Mouse (Mus musculus) CH12.LX (cell line): ENCODE data around the gene Slc44a4. TPM values are rescaled to one million over a fixed set of nuclear protein-coding genes. Genes with fewer than 3 reads are reported as not detected.

Experiments used
- DNase-seq: peaks from one replicate; pipeline ENCODE4 v3.0.0-alpha.2; 2013; ENCODE audit errors: extremely low read depth
- H3K27ac ChIP-seq: 2 replicates; pipeline ENCODE4 v1.5.1; 2012; ENCODE audit warnings: low read depth, mild to moderate bottlenecking, control low read depth, moderate library complexity; ENCODE audit not compliant: insufficient read depth
- H3K27me3 ChIP-seq: replicated peaks from 2 replicates; pipeline ENCODE3; 2012; ENCODE audit warnings: inconsistent platforms
- H3K36me3 ChIP-seq, 2 experiments: replicated peaks in 1 of 2; 2 replicates each; pipeline versions ENCODE3 to v1.6.1; 2012; ENCODE audit warnings: inconsistent platforms in 1 of 2, low read length in 1 of 2, mild to moderate bottlenecking in 1 of 2, mixed read lengths in 1 of 2, moderate library complexity in 1 of 2; ENCODE audit not compliant: control insufficient read depth in 1 of 2, insufficient read depth in 1 of 2
- H3K4me1 ChIP-seq, 2 experiments: 2 replicates each; pipeline ENCODE4 v1.6.1; 2012; ENCODE audit warnings: inconsistent platforms in 1 of 2, moderate library complexity in 1 of 2; ENCODE audit not compliant: insufficient read depth in 2 of 2, control insufficient read depth in 1 of 2
- H3K4me2 ChIP-seq: 2 replicates; pipeline ENCODE4 v1.6.1; 2012; ENCODE audit warnings: low read depth, mild to moderate bottlenecking, control low read depth; ENCODE audit not compliant: poor library complexity, insufficient read depth, severe bottlenecking
- H3K4me3 ChIP-seq, 3 experiments: fragments of 150-350 bp in 1 of 3; sonication (generic) in 1 of 3; replicated peaks in 1 of 3; 2 replicates each; pipeline versions ENCODE3 to v1.5.1; 2011 to 2012; ENCODE audit warnings: low read depth in 2 of 3, low read length in 2 of 3, mild to moderate bottlenecking in 2 of 3, moderate library complexity in 2 of 3, control low read depth in 1 of 3, improper control_type of control experiment in 1 of 3, inconsistent platforms in 1 of 3, mixed read lengths in 1 of 3; ENCODE audit not compliant: poor library complexity in 1 of 3
- H3K79me2 ChIP-seq: replicated peaks from 2 replicates; pipeline ENCODE4 v1.6.1; 2012; ENCODE audit warnings: mild to moderate bottlenecking, moderate library complexity; ENCODE audit not compliant: control insufficient read depth, poor library complexity, insufficient read depth, severe bottlenecking; ENCODE audit errors: extremely low read depth
- H3K9ac ChIP-seq: 2 replicates; pipeline ENCODE4 v1.6.1; 2012; ENCODE audit warnings: low read depth, mild to moderate bottlenecking, control low read depth, moderate library complexity; ENCODE audit not compliant: insufficient read depth
- H3K9me3 ChIP-seq: replicated peaks from 2 replicates; pipeline ENCODE3; 2012; ENCODE audit warnings: low read length, inconsistent platforms, mixed read lengths
- CHD1 ChIP-seq: IDR thresholded peaks from 2 replicates; pipeline ENCODE4 v1.6.1; 2012; ENCODE audit warnings: low read depth, low read length, improper control_type of control experiment, inconsistent platforms
- ELF1 ChIP-seq: IDR thresholded peaks from 2 replicates; pipeline ENCODE4 v1.6.1; 2014; ENCODE audit warnings: low read depth, mild to moderate bottlenecking, inconsistent platforms, low read length, improper control_type of control experiment
- ETS1 ChIP-seq: conservative IDR thresholded peaks from 2 replicates; pipeline ENCODE4 v1.6.1; 2012; ENCODE audit warnings: low read depth, mild to moderate bottlenecking, inconsistent platforms, low read length, improper control_type of control experiment, moderate library complexity
- GABPA ChIP-seq: IDR thresholded peaks from 2 replicates; pipeline ENCODE4 v1.6.1; 2012; ENCODE audit warnings: low read depth, low read length, improper control_type of control experiment, inconsistent platforms; ENCODE audit not compliant: insufficient replicate concordance
- HCFC1 ChIP-seq: IDR thresholded peaks from 2 replicates; pipeline ENCODE4 v1.6.1; 2012; ENCODE audit warnings: low read depth, mild to moderate bottlenecking, inconsistent platforms, low read length, improper control_type of control experiment
- IRF4 ChIP-seq: IDR thresholded peaks from 2 replicates; pipeline ENCODE4 v1.6.1; 2014; ENCODE audit warnings: low read depth, mild to moderate bottlenecking, inconsistent platforms, low read length, improper control_type of control experiment
- JUND ChIP-seq: conservative IDR thresholded peaks from 2 replicates; pipeline ENCODE4 v1.6.1; 2011; ENCODE audit warnings: low read depth, low read length, improper control_type of control experiment
- MAFK ChIP-seq: IDR thresholded peaks from 2 replicates; pipeline ENCODE4 v1.6.1; 2011; ENCODE audit warnings: low read length, improper control_type of control experiment; ENCODE audit not compliant: insufficient replicate concordance
- MAX ChIP-seq: IDR thresholded peaks from 2 replicates; pipeline ENCODE4 v1.6.1; 2011; ENCODE audit warnings: low read length, improper control_type of control experiment
- MEF2A ChIP-seq: IDR thresholded peaks from 2 replicates; pipeline ENCODE4 v1.6.1; 2014; ENCODE audit warnings: low read depth, mild to moderate bottlenecking, inconsistent platforms, low read length, improper control_type of control experiment, borderline replicate concordance
- MXI1 ChIP-seq: IDR thresholded peaks from 2 replicates; pipeline ENCODE4 v1.6.1; 2011; ENCODE audit warnings: mild to moderate bottlenecking, low read depth, low read length, improper control_type of control experiment
- MYC ChIP-seq: IDR thresholded peaks from 2 replicates; pipeline ENCODE4 v1.6.1; 2011; ENCODE audit warnings: low read depth, mild to moderate bottlenecking, improper control_type of control experiment, low read length
- NELFE ChIP-seq: IDR thresholded peaks from 2 replicates; pipeline ENCODE4 v1.6.1; 2011; ENCODE audit warnings: low read depth, low read length, improper control_type of control experiment
- NRF1 ChIP-seq: IDR thresholded peaks from 2 replicates; pipeline ENCODE4 v1.6.1; 2014; ENCODE audit warnings: low read depth, mild to moderate bottlenecking, inconsistent platforms, low read length, improper control_type of control experiment, moderate library complexity
- PAX5 ChIP-seq: IDR thresholded peaks from 2 replicates; pipeline ENCODE4 v1.6.1; 2012; ENCODE audit warnings: low read length, inconsistent platforms, mixed read lengths
- POLR2AphosphoS2 ChIP-seq: IDR thresholded peaks from 2 replicates; pipeline ENCODE4 v1.6.1; 2011; ENCODE audit warnings: low read depth, low read length, improper control_type of control experiment
- RAD21 ChIP-seq: IDR thresholded peaks from 2 replicates; pipeline ENCODE4 v1.6.1; 2011; ENCODE audit warnings: low read depth, mild to moderate bottlenecking, low read length, improper control_type of control experiment, moderate library complexity
- RCOR1 ChIP-seq: conservative IDR thresholded peaks from 2 replicates; pipeline ENCODE4 v1.6.1; 2012; ENCODE audit warnings: low read depth, mild to moderate bottlenecking, inconsistent platforms, low read length, improper control_type of control experiment
- SIN3A ChIP-seq: IDR thresholded peaks from 2 replicates; pipeline ENCODE4 v1.6.1; 2012; ENCODE audit warnings: low read length, improper control_type of control experiment, inconsistent platforms
- TBP ChIP-seq: conservative IDR thresholded peaks from 2 replicates; pipeline ENCODE4 v1.6.1; 2011; ENCODE audit warnings: low read depth, low read length, improper control_type of control experiment
- TCF12 ChIP-seq: IDR thresholded peaks from 2 replicates; pipeline ENCODE4 v1.6.1; 2014; ENCODE audit warnings: low read depth, mild to moderate bottlenecking, inconsistent platforms, low read length, improper control_type of control experiment
- ZKSCAN1 ChIP-seq: IDR thresholded peaks from 2 replicates; pipeline ENCODE4 v1.6.1; 2012; ENCODE audit warnings: low read depth, inconsistent platforms, low read length, improper control_type of control experiment, borderline replicate concordance
- ZMIZ1 ChIP-seq: IDR thresholded peaks from 2 replicates; pipeline ENCODE4 v1.6.1; 2012; ENCODE audit warnings: low read depth, mild to moderate bottlenecking, inconsistent platforms, low read length, improper control_type of control experiment
- dilution Hi-C: fragments of 300-500 bp; cut with MboI; formaldehyde crosslinking; loops from 2 replicates; pipeline ENCODE4 v1.14.3; 2020; ENCODE audit warnings: low sequenced_read_pairs; ENCODE audit not compliant: extremely low pct_unique_long_range_greater_than_20kb, extremely low pct_ligation_motif_present
- in situ Hi-C: fragments of 300-500 bp; cut with MboI; formaldehyde crosslinking; loops from 3 replicates; pipeline ENCODE4 v1.14.3; 2019; ENCODE audit warnings: low sequenced_read_pairs, low pct_ligation_motif_present, low pct_unique_long_range_greater_than_20kb, mixed read lengths
- polyA plus RNA-seq: library from polyadenylated mRNA; unstranded; fragments of >175 nt; gene quantifications from 2 replicates; pipeline ENCODE4 v1.2.1, GENCODE M21; 2012; ENCODE audit warnings: low read depth; ENCODE audit not compliant: insufficient read length
- total RNA-seq, 2 experiments: library from RNA; depleted of rRNA; stranded (reverse); fragments of 300-350 nt in 1 of 2; fragments of >200 nt in 1 of 2; gene quantifications; 2 replicates each; pipeline ENCODE4 v1.2.3; 2012 to 2014

The Slc44a4 gene
- total and polyA plus RNA-seq, 3 experiments: 0.55 to 1.4 (median 0.62) TPM

DNA sequence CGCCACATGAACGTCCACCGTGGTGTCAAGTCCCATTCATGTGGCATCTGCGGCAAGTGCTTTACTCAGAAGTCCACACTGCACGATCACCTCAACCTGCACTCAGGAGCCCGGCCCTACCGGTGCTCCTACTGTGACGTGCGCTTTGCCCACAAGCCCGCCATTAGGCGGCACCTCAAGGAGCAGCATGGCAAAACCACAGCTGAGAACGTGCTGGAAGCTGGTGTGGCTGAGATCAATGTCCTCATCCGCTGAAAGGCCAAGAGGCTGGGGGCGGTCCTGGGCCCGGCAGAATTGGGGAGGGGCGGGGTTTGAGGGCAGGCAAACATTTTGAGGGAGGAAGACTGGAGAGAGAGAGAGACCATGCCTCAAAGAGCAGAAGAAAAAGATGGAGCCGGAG, 17.9 kb upstream of the Slc44a4 start:
- no peak overlapping the region for H3K4me2 ChIP-seq
- H3K9ac ChIP-seq: no peak overlapping the region
- H3K9me3 ChIP-seq: peaks cover 5% of the 10 kb centered on the region
- dilution Hi-C loops (no loop called here), in situ Hi-C loops (no loop called here)
- H3K36me3 ChIP-seq: peaks cover 2 to 19% of the 10 kb centered on the region in 2 experiments
- no peak overlapping the region for H3K27ac ChIP-seq
- DNase-seq: no peak
- H3K27me3 ChIP-seq: no peaks in the 10 kb centered on the region
- H3K79me2 ChIP-seq: peaks cover 14% of the 10 kb centered on the region
- TF ChIP-seq RCOR1: no peak
- peaks cover 7 to 29% of the 10 kb centered on the region in 2 experiments for H3K4me1 ChIP-seq
- H3K4me3 ChIP-seq: no peak overlapping the region

DNA sequence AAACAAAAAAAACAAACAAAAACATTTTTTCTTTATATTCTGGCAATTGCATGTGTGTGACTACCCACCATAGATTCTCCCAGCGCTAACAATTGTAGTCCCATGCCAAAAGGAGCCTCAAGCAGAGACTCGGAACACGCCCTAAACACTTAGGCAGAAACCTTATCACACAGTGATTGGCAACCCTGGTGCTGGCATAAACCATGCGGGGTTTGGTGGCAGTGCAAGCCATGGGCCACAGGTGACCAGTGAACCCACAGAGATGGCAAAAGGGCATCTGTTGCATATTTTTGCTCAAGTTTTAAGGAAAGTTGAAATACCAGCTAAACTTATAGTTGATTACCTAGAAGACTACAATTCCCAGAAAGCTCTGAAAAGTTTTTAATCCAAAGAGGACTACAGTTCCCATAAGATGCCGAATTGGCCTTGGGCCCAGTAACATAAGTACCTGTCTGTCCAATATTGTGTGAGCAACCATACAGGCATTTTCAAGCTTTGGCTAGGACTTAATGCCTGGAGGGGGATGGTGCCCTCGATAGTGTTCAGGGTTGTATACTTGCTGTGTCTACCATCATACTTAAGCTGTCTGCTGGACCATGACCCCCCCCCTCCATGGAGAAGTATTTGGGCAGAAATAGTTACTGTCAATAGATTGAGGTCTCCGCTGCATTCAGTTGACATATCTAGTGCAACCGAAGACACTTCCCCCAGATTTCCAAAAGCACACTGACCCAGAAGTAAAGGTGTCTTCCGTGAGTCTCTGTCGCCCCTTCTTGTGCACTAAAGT, 16.7 kb upstream of the Slc44a4 start:
- Histone ChIP-seq H3K27me3 (no peaks in the 10 kb centered on the region), H3K4me1 (peaks cover 7 to 32% of the 10 kb centered on the region in 2 experiments), H3K36me3 (peaks cover 8 to 29% of the 10 kb centered on the region in 2 experiments), H3K79me2 (peaks cover 17% of the 10 kb centered on the region), H3K4me2 (peak overlapping the region; percentile 84), H3K4me3 (peak overlapping the region; percentile 75 to 93 (median 92)), H3K9ac (peak overlapping the region; percentile 61), H3K9me3 (peaks cover 5% of the 10 kb centered on the region), H3K27ac (peak overlapping the region; percentile 47)
- TF ChIP-seq POLR2AphosphoS2 (peak; percentile 53; the same call in 1 of the 2 replicates), MAX (0 out of 2 replicates have a peak, but pooled peaks have one; percentile 17), HCFC1 (no peak; the same call in 1 of the 2 replicates), SIN3A (peak; percentile 25), MEF2A (no peak), GABPA (no peak), MYC (0 out of 2 replicates have a peak, but pooled peaks have one; percentile 39)
- dilution Hi-C loops: no loop called here
- DNase-seq: no peak
- in situ Hi-C loops: no loop called here

DNA sequence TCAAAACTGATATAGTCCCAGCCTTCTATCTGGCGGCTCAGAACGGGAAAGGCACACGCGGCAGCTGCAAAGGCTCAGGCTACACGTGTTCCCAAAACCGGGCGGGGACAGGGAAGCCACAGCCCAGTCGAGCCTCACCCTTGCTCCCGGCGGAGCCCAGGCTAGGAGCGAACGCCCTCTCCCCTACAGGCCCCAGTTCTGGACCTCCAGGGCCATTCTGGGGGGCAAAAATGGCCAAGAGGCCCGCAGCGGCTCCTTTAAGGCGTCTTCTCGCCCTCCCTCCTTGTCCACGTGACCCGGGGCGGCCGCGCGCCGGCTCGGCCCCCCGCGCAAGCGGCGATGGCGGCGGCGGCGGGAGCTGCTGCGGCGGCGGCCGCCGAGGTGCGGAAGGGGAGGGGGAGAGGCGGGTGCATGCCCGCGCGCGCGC, 16.1 kb upstream of the Slc44a4 start, which contains the start of the genes C2 and Ehmt2:
Gene C2 (minus strand): TSS at position 106 of the 427 bp plus-strand sequence.
Gene Ehmt2 (plus strand): TSS at position 310 of the 427 bp plus-strand sequence.
- peak within 1 kb of the TSS; percentile 94 for H3K9ac ChIP-seq
- peak within 1 kb of the TSS; percentile 91 to 93 (median 92) for H3K4me3 ChIP-seq
- peak within 1 kb of the TSS; percentile 89 for H3K27ac ChIP-seq
- H3K9me3 ChIP-seq: peaks cover 5% of the 10 kb centered on the region
- peaks cover 17% of the 10 kb centered on the region for H3K79me2 ChIP-seq
- peaks cover 7 to 32% of the 10 kb centered on the region in 2 experiments for H3K4me1 ChIP-seq
- peak; percentile 65 for DNase-seq
- dilution Hi-C loops: no loop called here
- H3K36me3 ChIP-seq: peaks cover 12 to 35% of the 10 kb centered on the region in 2 experiments
- no peaks in the 10 kb centered on the region for H3K27me3 ChIP-seq
- peak within 1 kb of the TSS; percentile 84 for H3K4me2 ChIP-seq
- in situ Hi-C loops: no loop called here
- TF ChIP-seq JUND: no peak
- TF ChIP-seq RAD21: no peak
- TF ChIP-seq ZKSCAN1: no peak
- peak; percentile 99 for TF ChIP-seq MXI1
- no peak for TF ChIP-seq RCOR1
- TF ChIP-seq IRF4: peak; percentile 27; the same call in 1 of the 2 replicates
- TF ChIP-seq NRF1: peak; percentile 71
- TF ChIP-seq MEF2A: peak; percentile 55; the same call in 1 of the 2 replicates
- peak; percentile 65; the same call in 1 of the 2 replicates for TF ChIP-seq NELFE
- TF ChIP-seq CHD1: no peak
- no peak for TF ChIP-seq ETS1
- TF ChIP-seq ZMIZ1: no peak
- no peak for TF ChIP-seq PAX5
- peak; percentile 73; the same call in 1 of the 2 replicates for TF ChIP-seq SIN3A
- peak; percentile 46 for TF ChIP-seq HCFC1
- TF ChIP-seq TCF12: peak; percentile 56
- 0 out of 2 replicates have a peak, but pooled peaks have one; percentile 68 for TF ChIP-seq TBP
- TF ChIP-seq MAFK: no peak
- TF ChIP-seq ELF1: peak; percentile 42
